Mouse (Mus musculus) gonadal fat pad, adult 2 months (tissue): ENCODE results near the gene Trabd2b. TPM values are rescaled to one million over a fixed set of nuclear protein-coding genes. Genes with fewer than 3 reads are reported as not detected.

Experiments
- DNase-seq: peaks from one replicate; pipeline ENCODE4 v3.0.0-alpha.2; 2012; ENCODE audit warnings: low read depth
- polyA plus RNA-seq: library from polyadenylated mRNA; depleted of rRNA; stranded (reverse); fragments of >200 nt; gene quantifications from 2 replicates; pipeline ENCODE4 v1.2.3, GENCODE M21; 2012; rRNA removed

The Trabd2b gene
- 9.5 and 12.9 TPM in 2 replicates for polyA plus RNA-seq

DNA sequence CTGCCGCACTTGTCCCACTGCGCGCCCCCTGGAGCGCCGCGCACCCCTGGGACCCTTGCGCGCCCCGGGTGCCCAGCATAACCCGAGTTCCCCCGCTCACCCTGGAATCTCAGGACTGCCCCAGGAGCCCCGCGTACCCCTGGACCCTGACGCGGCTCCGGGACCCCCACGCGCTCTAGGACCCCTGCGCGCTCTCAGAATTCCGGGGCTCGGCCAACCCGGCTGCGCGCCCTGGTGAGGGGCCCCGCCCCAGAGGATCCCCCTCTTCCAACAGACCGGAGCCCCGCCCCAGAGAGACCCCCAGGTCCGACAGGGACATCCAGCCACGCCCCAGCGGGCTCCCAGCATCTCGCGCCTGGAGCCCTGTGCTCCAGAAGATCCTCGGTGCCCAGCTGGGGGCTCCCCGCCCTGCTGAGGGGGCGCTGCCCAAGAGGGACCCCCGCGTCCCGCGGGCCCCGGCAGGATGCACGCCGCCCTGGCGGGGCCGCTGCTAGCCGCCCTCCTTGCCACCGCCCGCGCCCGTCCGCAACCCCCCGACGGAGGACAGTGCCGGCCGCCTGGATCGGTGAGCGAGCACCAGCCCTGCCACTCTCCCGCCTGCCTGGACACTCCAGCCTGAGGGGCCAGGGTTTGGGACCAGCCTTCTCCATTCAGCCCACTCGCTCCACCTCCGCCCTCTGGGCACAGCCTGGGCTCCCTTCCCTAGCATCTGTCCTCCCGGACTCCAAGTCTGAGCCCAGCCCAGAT is at the start of gene Trabd2b:
TSS of gene Trabd2b (plus strand) at position 370 of the 747 bp plus-strand sequence.
- DNase-seq = no peak

DNA sequence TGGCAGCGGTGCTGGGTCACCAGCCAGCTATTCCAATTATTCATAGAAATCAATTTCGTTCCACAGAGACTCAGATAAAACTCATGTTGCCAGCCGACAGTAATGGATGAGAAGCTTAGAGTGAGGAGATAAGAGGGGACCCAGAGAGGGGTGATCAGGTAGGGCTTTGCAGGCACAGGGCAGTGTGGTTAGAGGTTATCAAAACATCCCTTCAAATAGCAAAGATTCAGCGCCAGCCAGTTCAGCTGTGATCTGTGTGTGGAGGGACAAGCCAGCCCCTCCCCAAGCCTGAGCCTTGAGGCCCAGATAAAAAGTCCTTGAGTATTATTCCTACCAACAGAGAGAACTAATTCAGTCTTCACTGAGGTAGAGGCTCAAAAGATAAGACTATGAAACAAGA is 49.1 kb upstream of the Trabd2b start:
- no peak for DNase-seq

DNA sequence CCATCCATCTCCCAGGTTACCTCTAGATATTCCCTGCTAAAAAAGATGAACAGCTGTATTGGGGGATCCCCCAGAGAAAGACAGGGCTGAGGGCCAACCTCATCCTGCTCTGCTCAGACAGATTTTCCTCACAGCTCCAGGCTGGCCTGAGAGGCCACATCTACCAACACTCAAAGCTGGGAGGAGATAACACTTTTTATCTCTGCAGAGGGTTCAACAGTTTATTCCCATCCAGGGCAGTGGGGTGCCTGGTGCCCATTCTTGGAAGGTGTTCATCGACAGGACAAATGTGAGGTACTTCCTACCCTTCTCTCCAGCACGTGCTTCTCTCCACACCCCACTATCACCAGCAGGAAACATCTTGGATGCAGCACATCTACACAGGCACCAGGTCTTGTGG is 47.6 kb upstream of the Trabd2b start:
- no peak for DNase-seq

DNA sequence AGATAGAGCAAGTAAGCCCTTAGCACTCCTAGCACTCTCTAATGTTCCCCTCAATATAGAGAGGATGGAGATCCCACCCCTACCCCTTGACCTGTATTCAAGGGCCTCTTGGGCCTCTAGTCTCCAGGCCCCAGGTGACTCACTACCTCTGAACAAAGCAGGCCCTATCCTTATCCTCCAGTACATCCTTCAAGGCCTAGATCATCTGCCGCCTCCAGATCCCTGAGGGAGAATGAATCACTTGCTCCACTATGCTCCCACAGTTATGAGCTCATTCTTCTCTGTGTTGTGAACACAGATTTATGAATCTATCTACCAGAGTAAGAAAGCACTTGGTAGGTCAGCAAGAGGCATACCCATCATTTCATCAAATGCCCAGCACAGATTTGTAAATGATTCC is 46.7 kb upstream of the Trabd2b start:
- DNase-seq = no peak

GRCm38 (mm10) chr4:114361336-114361735 is 45.2 kb upstream of the Trabd2b start:
- no peak for DNase-seq

DNA sequence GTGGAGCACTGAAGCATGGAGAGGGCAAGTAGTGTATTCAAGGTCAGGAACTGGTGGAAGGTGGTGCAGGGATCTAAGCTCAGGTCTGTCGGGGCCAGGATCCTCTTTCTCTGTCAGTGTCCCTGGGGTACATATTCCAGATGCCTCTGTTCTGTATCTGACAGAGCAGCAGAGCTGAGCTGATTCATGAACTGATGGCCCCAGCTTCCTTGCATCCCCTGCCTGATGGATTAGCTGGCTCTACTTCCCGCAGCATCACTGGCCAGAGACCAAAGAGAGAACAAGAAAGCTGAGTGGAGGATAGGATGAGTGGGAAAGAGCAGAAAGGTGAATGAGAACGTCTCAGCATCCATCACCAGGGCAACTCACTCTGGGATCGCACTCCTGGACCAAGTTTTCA is 41.5 kb upstream of the Trabd2b start:
- DNase-seq = no peak

GRCm38 (mm10) chr4:114365595-114365994 is 40.9 kb upstream of the Trabd2b start:
- no peak for DNase-seq

GRCm38 (mm10) chr4:114367005-114367404 is 39.5 kb upstream of the Trabd2b start:
- DNase-seq = no peak

DNA sequence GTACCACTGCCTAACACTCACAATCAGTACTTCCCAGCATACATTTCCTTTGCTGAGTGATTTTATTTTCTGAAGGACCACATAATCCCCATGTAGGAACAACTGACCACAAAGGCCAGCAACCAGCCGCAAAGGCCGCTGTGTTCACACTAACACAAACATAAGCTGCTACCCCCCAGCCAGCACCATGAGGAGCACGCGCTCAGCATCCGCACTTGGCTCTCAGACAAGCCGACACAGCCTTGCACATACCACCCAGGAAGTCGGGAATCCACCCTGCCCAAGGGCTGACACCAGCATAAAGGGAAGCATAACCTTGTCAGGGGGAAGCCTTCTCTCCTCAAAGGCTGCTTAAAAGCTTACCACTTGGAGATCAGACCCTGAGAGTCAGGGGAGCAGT is 38.7 kb upstream of the Trabd2b start:
- no peak for DNase-seq

GRCm38 (mm10) chr4:114369591-114369990 is 36.9 kb upstream of the Trabd2b start:
- no peak for DNase-seq

DNA sequence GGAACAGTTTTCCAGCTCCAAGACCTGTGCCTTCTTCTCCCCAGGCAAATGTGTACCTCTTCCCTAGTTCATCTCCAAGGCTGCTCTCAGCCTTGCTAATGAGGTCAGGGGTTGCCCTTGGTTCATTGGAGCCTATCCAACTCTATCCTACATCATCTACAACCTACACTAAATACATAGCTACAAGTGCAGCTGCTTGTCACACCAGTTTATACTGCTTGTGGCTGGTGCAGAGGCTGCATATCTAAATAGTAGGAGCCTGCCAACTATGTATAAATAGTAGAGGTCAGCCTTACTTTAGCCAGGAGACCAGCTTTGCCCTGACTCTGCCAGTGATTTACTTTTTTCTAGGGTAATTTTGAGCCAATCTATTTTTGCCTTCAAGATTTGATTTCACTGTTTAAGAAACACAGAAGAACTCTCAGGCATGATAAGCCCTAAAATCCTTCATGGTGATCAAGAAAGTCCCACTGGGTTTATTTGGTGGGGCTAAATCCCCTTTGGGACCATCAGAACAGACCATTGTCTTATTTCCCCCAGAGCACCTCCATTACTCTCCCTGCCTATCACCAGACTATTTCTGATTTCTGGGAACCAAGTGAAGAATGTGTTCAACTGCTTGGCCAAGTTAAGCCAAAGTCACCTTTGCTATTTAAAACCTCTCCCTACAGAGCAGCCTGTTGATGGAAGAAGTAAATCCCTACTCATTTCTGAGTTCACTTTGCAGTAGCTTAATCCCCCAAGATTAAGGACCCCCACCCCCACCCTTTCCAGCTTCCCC is 35.4 kb upstream of the Trabd2b start:
- DNase-seq = no peak

DNA sequence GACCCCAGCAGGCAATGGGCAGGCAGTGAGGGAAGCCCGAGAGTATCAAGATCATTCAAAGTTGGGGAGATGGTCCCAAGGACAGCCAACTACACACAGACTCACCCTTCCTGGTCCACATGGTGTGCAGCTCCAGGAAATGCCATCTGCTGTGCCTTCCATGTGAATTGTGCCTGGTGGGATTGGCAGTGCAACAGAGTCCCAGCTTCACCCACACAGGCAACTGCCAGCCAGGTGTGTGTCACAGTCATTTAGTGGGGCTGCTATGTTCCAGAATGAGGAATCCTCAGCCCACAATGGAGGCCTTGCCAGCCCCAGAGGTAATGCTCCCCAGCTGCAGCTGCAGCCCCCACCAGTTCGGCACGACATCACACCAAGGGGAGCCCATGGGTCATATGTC is 33.8 kb upstream of the Trabd2b start:
- DNase-seq = no peak

- DNase-seq = no peak
Measured at GRCm38 (mm10) chr4:114374330-114374729, 32.2 kb upstream of the Trabd2b start.

- no peak for DNase-seq
Measured at GRCm38 (mm10) chr4:114377531-114377930, 29.0 kb upstream of the Trabd2b start.

DNA sequence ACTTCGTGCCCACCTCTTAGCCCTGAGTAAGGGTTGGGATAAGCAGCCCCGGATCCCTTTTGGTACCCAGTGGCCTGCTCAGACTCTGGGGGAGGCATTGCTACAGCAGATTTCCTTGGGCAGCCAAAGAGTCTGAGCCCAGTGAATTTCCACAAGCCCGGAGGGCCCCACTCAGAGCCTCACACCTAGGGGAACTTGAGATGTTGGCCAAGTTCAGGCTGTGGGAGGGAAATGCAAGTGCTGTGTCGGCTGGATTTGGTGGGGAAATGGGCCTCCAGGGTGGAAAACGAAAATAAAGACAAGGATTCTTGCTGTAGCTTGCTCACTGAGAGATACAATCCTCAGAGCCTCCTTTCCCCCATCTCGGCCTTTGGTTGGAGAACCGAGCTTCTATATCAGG is 28.0 kb upstream of the Trabd2b start:
- DNase-seq = no peak

- no peak for DNase-seq
Measured at GRCm38 (mm10) chr4:114379416-114379956, 27.0 kb upstream of the Trabd2b start.

DNA sequence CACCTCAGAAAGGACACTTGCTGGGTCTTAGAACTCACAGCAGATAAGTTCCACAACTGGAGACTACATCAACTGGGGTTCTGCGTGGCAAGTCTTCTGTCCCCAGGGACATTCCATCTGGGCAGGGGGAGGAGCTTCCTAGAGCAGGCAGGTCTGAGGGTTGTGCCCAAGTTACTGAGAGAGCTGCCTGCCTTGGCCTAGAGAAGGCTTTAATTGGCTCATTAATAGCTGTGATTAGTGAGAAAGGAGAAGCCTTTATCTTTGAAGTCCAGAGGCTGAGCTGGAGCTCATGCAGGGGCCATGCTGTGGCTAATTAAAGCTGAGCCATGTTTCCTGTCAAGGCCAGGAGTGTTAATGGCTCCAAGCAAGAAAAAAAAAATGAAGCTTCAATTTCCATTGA is 23.9 kb upstream of the Trabd2b start:
- DNase-seq = no peak

DNA sequence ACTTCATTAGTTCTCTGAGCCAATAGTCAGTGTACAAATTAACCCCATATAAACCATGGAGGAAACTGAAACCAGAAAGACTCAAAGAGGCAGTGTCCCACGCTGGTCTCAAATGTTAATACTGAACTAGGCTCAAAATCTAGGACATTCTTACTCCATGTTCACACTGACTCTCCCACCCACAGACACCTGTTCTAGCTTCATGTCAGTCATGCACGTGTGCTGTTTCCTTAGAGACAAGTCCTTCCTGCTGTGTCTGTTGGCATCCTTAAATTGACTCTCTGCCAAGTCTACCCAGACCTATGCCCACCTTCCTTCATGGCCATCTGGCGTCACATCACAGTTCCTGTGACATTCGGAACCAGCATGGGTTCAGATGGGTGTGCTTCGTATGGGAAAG is 21.3 kb upstream of the Trabd2b start:
- DNase-seq = no peak

DNA sequence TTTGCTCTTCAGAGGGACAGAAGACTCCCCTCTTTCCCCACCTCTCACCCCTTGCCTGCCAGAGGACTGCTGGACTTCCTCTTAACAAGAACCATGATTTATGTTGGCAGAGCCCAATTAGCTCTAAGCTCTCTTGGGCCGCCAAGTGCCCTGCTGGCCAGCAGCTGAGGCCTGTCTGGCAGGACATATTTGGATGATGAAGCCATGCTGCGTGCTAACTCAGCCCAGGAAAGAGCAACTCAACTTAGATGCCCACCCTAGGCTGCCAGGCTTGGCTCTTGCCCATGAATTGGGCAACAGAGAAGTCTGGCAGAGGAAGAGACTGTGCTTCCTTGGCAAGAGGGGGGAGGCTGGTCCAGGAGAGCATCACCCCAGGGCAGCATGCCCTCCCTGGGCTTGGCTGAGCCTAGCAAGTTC is 20.1 kb upstream of the Trabd2b start:
- DNase-seq = no peak

GRCm38 (mm10) chr4:114387527-114388135 is 18.9 kb upstream of the Trabd2b start:
- no peak for DNase-seq

GRCm38 (mm10) chr4:114388306-114388705 is 18.2 kb upstream of the Trabd2b start:
- DNase-seq = no peak

DNA sequence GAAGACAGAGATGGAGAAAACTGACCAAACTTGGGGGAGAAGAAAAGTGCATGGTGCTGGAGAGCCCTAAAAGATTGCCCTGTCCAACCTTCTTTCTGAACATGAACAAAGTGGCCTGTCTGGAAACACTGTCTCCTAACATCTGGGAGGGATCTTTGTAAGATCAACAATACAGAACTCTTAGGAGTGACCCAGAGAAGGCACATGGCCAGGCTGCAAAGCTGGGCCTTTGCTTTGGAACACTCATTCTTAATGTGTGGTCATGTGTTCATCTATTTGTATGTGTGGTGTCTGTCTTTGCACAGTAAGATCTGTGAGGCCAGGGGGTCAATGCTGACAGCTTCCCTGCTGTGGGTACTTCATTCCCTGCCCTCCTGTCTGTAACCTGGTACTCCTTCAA is 16.9 kb upstream of the Trabd2b start:
- no peak for DNase-seq

- no peak for DNase-seq
Measured at GRCm38 (mm10) chr4:114397625-114398024, 8.9 kb upstream of the Trabd2b start.
